Comparison of ENCODE assay signal across 23 mouse cellular contexts in genomic region chr3:37567505-37567904, GRCm38 (mm10).
"Had no signal": no experiment of that assay in that cellular context is flagged by ENCODE, and none has a peak within 500 bp of the region (broad histone marks: within the 10 kb centered on the region; RNA-seq: fewer than 3 reads in every experiment).

No protein-coding gene starts in this region.

- H3K9ac ChIP-seq: forebrain, embryonic 15.5 days; forebrain, postnatal 0 days; heart, embryonic 12.5 days; hindbrain, embryonic 13.5 days; intestine, embryonic 15.5 days; limb, embryonic 12.5 days had no signal

- H3K9me3 ChIP-seq: forebrain, embryonic 15.5 days; heart, embryonic 10.5 days; heart, embryonic 12.5 days; hindbrain, embryonic 13.5 days; intestine, embryonic 15.5 days; limb, embryonic 10.5 days; limb, embryonic 12.5 days had no signal

- H3K36me3 ChIP-seq: forebrain, embryonic 15.5 days; heart, embryonic 10.5 days; heart, embryonic 12.5 days; hindbrain, embryonic 13.5 days; intestine, embryonic 15.5 days; limb, embryonic 10.5 days; limb, embryonic 12.5 days had no signal

- ATAC-seq: forebrain, embryonic 15.5 days; forebrain, postnatal 0 days; hindbrain, embryonic 16.5 days; inflammation-experienced regulatory T-cells, adult 6 months; intestine, embryonic 15.5 days; intestine, postnatal 0 days had no signal

- DNase-seq: forebrain, postnatal 0 days; gastrocnemius, postnatal 14 days; gastrocnemius, postnatal 36 days; heart, adult 18-20 months; heart, postnatal 10 days; heart, postnatal 36 days; kidney, adult 18-20 months; kidney, adult 8-10 months; kidney, postnatal 10 days; kidney, postnatal 25 days; kidney, postnatal 4 days had no signal

- H3K4me3 ChIP-seq: forebrain, embryonic 15.5 days; heart, embryonic 10.5 days; heart, embryonic 12.5 days; hindbrain, embryonic 13.5 days; intestine, embryonic 15.5 days; layer of hippocampus, adult 2 months; left cerebral cortex, adult 2 months; limb, embryonic 10.5 days; limb, embryonic 12.5 days had no signal

- H3K4me1 ChIP-seq: intestine, embryonic 15.5 days had no signal

- H3K27ac ChIP-seq: forebrain, embryonic 15.5 days; heart, embryonic 10.5 days; hindbrain, embryonic 13.5 days; intestine, embryonic 15.5 days; layer of hippocampus, adult 2 months; left cerebral cortex, adult 2 months; limb, embryonic 10.5 days; limb, embryonic 12.5 days had no signal

- H3K27me3 ChIP-seq: forebrain, embryonic 15.5 days; heart, embryonic 12.5 days; hindbrain, embryonic 13.5 days; intestine, embryonic 15.5 days; limb, embryonic 12.5 days had no signal

- H3K4me2 ChIP-seq: forebrain, embryonic 15.5 days; heart, embryonic 12.5 days; hindbrain, embryonic 13.5 days; intestine, embryonic 15.5 days; limb, embryonic 12.5 days had no signal
